Mouse (Mus musculus) urinary bladder, postnatal 14 days (tissue): ENCODE measurements around the gene Dzip1l.
"Not testable (repeated sequence)": the region's sequence is repeated elsewhere in the genome, so short reads cannot be mapped to it uniquely, and the experiment has no call there.

Experiments used
- DNase-seq: peaks from one replicate; pipeline ENCODE4 v3.0.0; 2021; ENCODE audit warnings: low spot score

Gene Dzip1l

DNA sequence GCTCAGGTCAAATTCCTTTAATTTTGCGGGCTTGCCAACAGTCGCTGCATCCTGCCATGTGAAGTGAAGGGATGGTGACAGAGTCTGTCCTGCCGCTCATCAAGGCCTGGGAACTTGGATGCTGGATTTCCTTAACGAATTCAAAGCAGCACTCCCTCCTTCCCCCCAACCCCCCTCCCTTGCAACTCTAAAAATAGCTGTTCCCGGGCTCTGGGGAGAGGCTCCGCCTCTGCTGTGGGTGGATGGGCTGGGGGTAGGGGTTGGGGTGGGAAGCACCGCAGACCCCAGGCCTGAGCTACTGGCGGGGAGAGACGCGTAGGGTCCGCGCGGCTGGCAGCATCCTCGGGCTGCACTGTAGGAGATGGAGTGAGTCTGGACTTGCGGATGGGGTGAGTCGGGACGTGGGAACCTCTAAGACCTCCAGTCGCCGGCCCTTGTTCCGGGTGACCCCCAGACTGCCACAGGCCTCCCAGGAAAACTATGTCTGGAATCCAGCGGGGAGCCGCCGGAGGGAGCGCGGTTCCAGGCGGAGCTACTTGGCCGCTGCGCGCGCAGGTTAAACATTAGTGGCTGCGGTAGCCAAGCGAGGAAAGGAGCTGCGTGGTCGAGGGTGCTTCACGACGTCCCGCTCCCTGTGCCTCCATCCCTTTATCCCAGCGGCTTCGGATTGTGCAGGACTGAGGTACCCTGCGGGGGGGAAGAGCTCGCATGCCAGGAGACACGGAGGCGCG lies at the start of gene Dzip1l:
TSS of gene Dzip1l (plus strand) at position 216 of the 731 bp plus-strand sequence.
- peak; percentile 80 for DNase-seq

DNA sequence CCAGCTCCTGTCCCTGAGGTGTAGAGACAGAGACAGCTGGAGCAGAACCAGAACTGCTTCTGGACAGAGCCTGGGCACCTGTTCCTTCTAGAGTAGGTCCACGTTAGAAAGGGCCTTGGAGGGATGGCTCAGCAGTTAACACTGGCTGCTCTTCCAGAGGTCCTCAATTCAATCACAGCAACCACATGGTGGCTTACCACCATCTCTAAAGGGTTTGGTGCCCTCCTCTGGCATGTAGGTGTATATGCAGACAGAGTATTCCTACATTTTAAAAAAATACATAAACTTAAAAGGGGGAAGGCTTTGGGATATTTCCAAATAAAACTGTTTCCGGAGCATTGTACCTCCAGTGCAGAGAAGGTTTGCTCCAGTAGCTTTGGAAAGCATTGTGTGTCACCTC lies 48.6 kb upstream of the Dzip1l start:
- peak; percentile 26 for DNase-seq

DNA sequence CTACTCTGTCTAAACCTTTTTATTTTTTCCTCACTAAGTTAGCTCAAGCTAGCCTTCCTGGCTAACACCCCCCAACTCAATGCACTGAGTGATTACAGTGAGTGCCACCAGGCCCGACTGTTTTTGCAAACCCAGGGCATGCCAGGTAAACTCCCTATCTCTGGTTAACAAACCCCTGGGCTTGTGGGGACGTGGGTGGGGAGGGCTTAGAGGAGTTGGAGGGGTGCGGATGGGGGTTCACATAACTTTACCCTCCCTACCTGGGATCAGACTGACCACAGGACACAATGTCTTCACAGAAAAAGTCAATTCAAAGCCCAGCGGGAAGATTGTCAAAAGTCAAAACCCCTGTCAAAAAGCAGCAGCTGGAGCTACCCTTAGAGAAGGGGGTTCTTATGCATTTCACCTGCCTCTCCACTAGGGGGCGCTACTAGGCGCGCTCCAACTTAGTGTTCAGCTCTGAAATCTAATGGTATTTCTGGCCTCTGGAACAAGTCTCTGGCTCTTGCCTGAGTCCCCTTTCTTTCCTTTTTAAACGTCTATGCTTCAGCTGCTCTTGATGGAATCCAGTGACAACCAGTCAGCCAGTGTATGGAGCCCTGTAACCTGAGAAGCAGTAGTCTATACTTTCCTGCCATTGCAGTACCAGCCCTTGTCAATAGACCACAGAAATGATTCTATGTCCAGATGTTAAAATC lies 41.6 kb upstream of the Dzip1l start:
- DNase-seq = peak; percentile 66

DNA sequence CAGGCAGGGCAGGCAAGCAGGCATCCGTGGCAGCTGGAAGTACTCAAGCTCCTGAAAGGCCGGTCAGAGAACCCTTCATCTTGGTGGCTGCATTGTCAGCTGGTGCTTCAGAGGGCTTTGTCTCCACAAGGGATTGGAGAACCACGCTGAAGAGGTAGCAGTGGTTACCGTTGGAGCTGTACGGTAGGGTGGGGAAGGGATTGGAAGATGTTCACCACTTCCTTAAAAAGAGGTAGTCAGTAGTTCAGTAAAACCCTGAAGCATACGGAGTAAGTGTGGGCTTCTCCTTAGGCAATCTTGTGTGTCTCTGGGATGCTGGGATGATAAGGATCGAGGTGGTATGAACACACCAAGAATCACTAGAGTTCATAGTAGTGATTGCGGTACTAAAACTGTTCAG lies 38.2 kb upstream of the Dzip1l start:
- DNase-seq = no peak

DNA sequence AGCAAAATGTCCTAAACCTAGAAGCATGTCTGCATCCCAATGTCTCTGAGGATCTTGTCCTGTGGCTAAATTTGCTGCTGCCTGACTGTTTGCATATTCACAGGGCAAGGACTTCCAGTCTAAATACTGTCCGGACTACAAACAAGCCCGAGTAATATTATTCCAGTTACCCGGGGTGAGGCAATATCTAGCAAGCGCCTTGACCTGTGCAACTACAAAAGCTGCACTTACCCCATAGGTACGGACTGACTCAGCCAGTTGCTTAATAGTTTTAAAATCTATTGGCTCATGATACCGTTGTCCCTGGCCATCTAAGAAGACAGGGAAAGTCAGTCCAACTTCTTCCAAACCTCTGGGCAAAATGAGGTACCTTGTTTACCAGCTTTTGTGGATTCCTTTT lies 30.2 kb upstream of the Dzip1l start:
- not testable (repeated sequence) for DNase-seq

DNA sequence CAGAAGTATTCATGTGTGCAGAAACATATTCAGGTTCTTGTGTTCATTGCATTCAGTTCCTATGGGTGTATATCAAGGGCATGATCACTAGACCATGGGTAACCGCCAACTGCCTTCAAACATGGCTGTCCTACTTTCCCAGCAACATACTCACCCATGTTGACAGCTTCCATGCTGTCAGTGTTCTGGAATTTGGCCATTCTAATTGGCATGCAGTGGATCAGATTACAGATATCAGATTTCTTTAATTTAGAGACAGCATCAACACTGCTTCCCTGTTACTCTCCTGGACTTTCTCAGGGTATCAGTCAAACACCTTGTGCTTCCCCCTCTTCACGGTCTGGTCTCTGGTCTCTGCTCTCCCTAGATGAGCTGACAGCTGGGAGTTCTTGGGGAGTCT lies 25.7 kb upstream of the Dzip1l start:
- no peak for DNase-seq

DNA sequence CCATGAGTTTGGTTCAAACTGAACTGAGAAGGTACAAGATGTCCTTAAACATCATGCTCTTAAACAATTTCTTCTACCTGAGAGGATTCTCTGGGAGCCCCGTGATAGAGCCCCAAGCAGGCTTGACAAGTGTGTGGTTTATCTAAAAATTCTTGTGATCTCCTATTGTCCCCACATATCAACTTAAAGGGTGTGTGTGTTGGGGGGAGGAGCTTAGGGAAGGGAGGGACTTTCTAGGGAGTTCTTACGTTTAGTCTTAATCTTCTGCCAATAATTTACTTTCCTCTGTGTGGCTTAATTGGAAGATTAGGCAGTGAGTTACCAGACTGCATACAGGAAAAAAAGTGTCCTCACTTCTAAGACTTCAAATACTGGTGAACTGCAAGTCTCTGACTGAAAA lies 17.1 kb upstream of the Dzip1l start, which contains the start of gene A4gnt:
TSS of gene A4gnt (plus strand) at position 301 of the 400 bp plus-strand sequence.
- DNase-seq = no peak

DNA sequence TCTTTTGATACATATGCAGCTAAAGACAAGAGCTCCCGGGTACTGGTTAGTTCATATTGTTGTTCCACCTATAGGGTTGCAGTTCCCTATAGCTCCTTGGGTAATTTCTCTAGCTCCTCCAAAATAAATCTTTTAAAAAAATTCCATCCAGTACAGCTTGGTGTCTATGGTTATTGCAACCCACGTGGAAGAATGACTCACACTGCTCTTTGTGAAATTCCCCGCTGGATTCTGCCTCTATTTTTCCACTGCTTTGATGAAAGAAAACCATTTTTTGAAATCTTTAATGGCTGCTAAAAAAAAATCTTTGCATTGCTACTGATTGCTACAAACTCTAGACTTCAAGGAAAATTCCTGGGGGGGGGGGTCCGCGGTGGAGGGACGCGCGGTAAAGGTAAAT lies 9.6 kb upstream of the Dzip1l start:
- DNase-seq = no peak

DNA sequence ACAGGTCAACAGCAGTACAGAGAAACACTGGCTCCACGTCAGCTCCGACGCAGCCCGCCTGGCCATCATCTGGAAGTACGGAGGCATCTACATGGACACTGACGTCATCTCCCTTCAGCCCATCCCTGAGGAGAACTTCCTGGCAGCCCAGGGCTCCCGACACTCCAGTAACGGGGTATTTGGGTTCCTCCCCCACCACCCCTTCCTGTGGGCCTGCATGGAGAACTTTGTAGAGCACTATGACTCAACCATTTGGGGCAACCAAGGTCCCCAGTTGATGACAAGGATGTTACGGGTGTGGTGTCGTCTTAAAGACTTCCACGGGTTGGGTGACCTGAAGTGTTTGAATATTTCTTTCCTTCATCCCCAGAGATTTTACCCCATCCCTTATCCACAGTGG lies 9.1 kb upstream of the Dzip1l start:
- no peak for DNase-seq

DNA sequence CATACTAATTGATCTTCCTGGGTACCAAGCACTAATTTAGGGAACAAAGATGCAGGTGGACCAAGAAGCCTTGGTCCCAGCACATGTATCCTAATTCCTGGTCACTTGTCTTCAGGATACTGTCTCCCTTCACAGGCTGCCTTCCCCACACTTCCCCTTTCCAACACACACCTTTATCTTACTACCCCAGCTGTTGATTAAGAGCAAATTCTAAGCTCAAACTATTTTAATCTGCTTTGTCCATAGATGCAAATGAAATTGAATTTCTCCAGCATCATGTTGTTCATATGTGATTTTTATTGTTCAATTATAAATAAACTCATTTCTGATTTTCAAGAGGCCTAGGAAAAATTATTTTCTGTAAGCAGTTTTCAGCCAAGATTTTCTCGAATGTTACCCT lies 7.3 kb upstream of the Dzip1l start:
- DNase-seq = no peak

DNA sequence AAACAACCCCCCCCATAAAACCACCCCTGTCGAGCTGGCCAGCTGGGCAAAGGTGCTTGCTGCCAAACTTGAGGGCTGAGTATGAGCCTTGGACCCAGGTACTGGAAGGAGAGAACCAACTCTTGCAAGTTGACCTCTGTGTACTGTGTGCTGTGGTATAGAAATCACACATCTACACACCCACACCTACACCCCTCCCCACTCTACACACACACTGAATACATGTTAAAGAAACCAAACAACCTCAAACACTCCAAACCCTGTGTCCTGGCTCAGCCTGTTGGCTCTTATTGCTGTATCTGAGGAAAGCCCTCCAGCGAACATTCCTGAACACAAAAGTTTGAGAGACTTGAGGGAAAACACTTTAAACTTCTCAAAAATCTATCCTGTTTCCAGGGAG lies 6.3 kb upstream of the Dzip1l start:
- DNase-seq = no peak

DNA sequence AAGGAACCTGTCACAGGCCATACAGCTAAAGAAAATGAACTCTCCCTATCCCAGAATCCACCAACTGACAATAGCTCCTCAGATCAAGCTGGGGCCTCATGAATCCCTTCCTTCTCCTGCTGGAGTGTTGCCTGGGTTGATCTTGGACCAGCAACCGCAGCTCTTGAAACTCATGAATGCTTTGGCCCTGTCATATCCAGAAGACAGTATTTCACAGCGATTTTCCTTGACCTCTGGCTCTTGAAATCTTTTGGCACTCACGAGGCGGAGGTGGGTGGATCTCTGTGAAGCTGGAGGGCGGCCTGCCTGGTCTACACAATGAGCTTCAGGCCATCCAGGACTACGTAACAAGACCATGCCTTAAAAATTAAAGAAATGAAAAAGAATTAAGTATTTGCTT lies 5.2 kb upstream of the Dzip1l start:
- DNase-seq = no peak

DNA sequence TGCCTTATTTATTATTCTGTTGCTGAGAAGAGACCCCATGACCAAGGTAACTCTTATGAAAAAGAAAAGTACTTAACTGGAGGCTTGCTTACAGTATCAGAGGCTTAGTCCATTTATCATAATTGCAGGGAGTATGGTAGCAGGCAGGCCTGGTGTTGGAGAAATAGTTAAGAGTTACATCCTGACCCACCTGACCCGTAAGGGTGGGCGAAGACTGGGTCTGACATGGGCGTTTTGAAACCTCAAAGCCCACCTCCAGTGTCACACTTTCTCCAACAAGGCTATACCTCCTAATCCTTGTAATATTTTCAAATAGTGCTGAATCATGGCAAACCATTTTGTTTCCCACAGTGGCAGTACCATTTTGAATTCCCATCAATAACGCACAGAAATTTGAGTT lies 715 bp upstream of the Dzip1l start:
- no peak for DNase-seq

DNA sequence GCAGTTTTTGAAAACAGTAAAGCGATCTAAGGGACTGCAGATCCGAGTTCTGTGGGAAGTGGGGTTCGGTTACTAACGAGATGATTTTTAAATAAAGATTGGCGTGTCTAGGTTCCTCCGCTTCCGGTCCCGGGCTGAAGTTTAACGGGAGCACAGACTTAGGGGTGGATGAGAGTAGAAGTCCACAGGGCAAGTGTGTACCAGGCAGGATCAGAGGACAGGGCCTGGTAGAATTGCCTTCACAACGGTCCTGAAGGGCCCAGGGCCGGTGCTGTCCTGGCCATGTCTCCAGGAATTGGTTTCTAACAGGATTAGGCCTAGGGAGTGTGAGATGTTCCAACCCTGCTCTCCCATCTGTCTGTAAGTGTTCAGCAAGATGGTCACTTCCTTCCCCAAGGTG lies 775 bp downstream of the Dzip1l start:
- peak; percentile 19 for DNase-seq

DNA sequence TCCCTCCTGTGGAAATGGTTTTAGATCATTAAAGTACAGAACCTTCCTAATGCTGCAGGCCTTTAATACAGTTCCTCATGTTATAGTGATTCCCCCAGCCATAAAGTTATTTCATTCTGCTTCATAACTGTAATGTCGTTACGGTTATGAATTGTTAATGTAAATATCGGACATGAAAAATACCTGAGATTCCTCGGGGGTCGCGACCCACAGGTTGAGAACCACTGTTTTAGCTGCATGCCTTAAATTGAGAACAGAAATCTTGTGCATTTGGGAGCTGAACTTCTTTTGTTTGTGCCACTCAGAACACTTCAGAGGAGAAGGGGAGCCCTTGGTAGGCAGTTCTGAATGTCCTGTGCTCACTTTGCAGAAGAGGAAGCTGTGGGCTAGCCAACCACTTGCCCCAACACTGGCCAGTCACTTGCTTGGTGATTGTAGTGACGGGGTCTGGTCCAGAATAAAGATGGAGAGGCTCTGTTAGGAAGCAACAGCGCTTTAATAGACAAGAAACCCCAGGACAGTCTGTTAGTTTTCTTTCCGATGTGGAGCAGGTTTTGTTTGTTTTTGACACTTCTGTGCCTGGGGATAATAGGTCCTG lies 1.3 kb downstream of the Dzip1l start:
- no peak for DNase-seq

DNA sequence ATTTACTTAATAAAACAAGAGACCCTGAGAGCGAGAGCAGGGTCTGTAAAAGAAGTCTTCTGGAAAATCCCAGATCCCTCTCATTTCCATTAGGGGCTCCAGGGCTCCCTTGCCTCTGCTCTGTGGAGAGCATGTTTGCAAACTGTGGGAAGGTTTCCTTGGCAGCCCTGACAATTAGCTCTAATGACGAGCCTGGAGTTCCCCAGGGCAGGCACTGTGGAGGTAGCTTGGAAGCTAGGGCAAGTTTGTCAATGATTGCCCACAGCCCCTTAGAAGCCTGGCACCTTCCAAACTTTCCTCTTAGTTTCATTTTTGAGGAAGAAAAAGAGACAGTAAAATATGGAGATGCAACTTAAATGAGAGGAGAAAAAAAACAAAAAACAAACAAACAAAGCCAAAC lies 2.5 kb downstream of the Dzip1l start:
- DNase-seq = no peak

DNA sequence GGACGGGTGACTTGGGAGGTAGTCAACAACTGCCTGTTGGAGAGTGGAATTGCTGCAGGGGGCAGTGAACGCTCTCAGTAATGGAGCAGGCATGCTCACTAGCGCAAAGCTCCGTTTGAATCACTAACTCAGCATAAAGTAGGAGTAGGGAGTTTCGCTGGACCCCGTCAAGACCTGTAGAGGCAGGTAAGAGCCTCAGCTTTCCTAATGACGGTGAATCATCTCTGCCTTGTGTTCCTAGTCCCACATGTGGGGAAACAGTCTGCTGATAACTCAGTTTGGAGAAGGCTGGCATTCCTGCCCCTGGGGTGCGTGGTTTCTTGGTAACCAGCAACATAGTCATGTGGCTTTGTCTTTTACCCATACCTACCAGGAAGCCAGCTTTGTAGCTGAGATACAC lies 3.0 kb downstream of the Dzip1l start:
- peak; percentile 66 for DNase-seq

DNA sequence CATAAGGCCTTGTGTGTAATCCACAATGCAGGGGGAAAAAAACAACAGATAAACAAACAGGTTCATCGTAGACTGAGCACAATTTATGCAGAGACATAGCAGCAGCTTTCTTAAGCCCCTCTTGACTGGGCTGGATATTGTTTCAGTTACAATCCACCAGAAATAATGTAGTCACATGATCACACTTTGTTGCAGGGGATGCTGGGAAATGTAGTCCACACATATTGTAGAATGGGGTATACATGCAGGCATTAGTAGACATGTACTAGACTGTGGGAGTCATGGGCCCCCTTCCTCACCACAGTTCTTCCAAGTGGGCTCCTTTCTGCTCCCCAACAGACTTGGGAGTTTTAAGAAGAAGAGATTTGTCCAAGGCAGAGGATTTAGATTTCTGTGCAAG lies 7.5 kb downstream of the Dzip1l start:
- DNase-seq = no peak

DNA sequence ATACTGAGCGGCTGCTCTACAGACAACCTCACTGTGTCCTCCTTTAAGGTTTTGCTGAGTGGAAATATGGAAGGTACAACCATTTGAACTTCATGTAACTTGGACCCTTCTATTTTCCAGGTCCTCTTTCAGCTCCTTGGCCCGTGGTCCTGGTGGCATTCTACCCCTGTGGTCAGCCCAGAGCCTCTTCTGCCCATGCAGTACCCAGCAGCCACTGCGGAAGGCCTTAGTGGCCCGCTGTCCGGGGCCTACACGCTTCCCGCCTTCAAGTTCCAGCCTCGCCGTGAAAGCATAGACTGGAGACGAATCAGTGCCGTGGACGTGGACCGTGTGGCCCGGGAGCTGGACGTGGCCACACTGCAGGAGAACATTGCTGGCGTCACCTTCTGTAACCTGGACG lies 7.9 kb downstream of the Dzip1l start:
- DNase-seq = no peak

DNA sequence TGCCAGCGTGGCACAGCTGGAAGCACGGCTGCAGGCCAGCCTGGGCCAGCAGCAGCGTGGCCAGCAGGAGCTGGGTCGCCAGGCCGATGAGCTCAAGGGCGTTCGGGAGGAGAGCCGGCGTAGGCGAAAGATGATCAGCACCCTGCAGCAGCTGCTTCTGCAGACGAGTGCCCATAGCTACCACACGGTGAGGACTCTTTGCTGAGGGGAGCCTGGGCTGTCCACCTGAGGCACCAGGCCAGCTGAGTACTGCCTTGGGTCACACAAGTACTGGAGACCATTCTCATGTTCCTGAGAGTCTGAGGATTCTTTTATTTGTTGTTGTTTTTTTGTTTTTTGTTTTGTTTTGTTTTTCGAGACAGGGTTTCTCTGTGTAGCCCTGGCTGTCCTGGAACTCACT lies 8.4 kb downstream of the Dzip1l start:
- no peak for DNase-seq

DNA sequence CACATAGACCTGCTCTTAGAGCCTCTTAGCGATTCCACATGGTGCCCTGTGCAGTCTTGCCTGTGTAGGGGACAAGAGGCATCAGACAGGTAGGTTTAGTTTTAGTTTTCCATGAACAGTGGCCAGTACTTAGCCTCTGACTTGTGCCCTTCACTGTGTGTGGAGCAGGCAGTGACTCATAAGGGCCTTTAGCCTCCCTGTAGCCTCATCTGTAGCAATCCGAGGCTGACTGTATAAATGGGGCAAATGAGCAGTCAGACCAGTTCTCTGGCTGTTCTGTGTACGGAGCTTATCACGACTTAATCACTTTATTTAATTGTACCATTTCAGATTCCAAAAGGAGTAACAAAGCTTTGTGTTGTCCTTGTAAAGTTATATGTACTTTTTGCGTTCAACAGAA lies 10.7 kb downstream of the Dzip1l start:
- peak; percentile 58 for DNase-seq

DNA sequence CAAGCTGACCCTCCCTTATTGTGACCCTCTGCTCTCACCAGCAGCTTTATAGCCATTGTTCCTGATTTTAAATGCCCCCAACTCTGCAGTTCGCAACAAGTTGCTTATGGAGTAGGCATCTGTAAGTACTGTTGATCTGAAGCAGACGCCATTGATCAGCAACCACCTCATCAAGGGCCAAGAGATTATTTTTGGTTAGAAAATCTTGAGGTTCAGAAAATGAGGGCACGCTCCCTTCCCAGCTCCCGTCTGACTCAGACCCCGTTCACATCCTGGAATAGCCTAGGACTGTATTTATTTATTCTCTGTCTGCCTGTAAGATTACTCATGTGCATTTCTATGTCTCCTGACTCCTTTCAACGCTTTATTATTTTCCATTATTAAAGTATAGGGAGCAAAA lies 16.1 kb downstream of the Dzip1l start:
- no peak for DNase-seq

DNA sequence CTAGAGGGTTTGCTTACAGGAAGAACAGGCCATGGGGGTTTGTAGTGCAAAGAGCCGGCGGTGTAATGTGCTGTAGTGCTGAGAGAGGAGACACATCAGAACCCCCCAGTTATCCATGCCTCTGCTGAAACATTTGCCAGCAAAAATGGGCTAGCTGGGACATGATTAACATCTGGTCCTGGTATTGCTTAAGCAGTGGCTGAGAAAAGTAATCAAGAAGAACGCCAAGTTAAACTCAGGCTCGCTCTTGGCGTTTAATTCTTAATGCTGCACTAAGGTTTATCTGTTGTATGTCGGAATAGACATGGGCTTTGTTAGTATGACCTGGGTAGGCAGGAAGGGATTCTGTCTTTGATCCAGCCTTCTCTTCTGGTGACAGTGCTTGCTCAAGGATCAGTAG lies 16.8 kb downstream of the Dzip1l start:
- DNase-seq = peak; percentile 31
